Mouse (Mus musculus) layer of hippocampus, adult 11-12 months (tissue): Measurements from ENCODE around the gene Krt18.
"Not testable (repeated sequence)": the region's sequence is repeated elsewhere in the genome, so short reads cannot be mapped to it uniquely, and the experiment has no call there.

Experiments
- DNase-seq: peaks from one replicate; pipeline ENCODE4 v3.0.0; 2022; ENCODE audit warnings: low spot score

The Krt18 gene

GRCm38 (mm10) chr15:102028040-102028439, at the start of gene Krt18:
Krt18 (plus strand) TSS chr15:102028180.
- DNase-seq, result no peak

- DNase-seq, result no peak
Measured at GRCm38 (mm10) chr15:101980849-101981248, 47.1 kb upstream of the Krt18 start.

GRCm38 (mm10) chr15:101983315-101983948, 44.5 kb upstream of the Krt18 start:
- DNase-seq, result no peak

GRCm38 (mm10) chr15:101983949-101984601, 43.9 kb upstream of the Krt18 start:
- DNase-seq, result peak; percentile 96

- no peak for DNase-seq
Measured at GRCm38 (mm10) chr15:101984746-101985145, 43.2 kb upstream of the Krt18 start.

- peak; percentile 91 for DNase-seq
Measured at GRCm38 (mm10) chr15:101988119-101988518, 39.9 kb upstream of the Krt18 start.

GRCm38 (mm10) chr15:101988714-101989113, 39.3 kb upstream of the Krt18 start:
- DNase-seq, result no peak

GRCm38 (mm10) chr15:101990946-101991345, 37.0 kb upstream of the Krt18 start:
- DNase-seq, result no peak

- no peak for DNase-seq
Measured at GRCm38 (mm10) chr15:101994365-101994764, 33.6 kb upstream of the Krt18 start.

- DNase-seq, result no peak
Measured at GRCm38 (mm10) chr15:101995484-101996236, 32.3 kb upstream of the Krt18 start.

GRCm38 (mm10) chr15:101996450-101997078, 31.4 kb upstream of the Krt18 start:
- not testable (repeated sequence) for DNase-seq

- no peak for DNase-seq
Measured at GRCm38 (mm10) chr15:101999156-101999555, 28.8 kb upstream of the Krt18 start.

GRCm38 (mm10) chr15:101999676-102000335, 28.2 kb upstream of the Krt18 start:
- no peak for DNase-seq

GRCm38 (mm10) chr15:102002646-102003488, 25.1 kb upstream of the Krt18 start:
- no peak for DNase-seq

- no peak for DNase-seq
Measured at GRCm38 (mm10) chr15:102003516-102003915, 24.5 kb upstream of the Krt18 start.

- no peak for DNase-seq
Measured at GRCm38 (mm10) chr15:102004189-102004588, 23.8 kb upstream of the Krt18 start, which contains the start of gene Krt8. Krt8 (minus strand) TSS chr15:102004482.

- DNase-seq, result no peak
Measured at GRCm38 (mm10) chr15:102005290-102005689, 22.7 kb upstream of the Krt18 start.

GRCm38 (mm10) chr15:102006317-102006716, 21.7 kb upstream of the Krt18 start:
- no peak for DNase-seq

GRCm38 (mm10) chr15:102007097-102008069, 20.6 kb upstream of the Krt18 start:
- DNase-seq, result no peak
